Mouse (Mus musculus): ENCODE measurements at regions not wholly inside any gene's neighbourhood (a gene's known extent, or its start where the extent isn't known, plus 50 kb on each side); places are given as distances from the start of the nearest gene placed in this dataset.

DNA sequence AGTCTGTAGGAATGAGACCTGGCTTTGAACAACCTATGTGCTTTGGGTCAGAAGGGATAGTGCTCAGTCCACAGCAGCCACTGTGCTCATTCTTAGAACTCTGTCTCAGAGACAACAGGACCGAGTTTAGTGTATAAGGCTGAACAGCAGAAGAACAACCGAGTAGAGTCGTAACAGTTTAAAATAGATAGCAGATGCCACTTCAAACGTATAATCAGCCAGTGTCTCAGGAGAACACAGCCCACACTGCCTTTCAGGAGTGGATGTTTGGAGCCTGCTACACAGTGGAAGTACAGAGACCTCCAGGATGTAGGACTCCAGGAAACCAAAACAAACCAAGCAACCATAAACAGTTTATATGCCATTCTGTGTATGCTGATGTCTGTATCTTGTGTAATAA lies 99.0 kb upstream of the Opcml start:
- TF ChIP-seq POLR2A (IDR thresholded peaks at IDR 0.05; ENCODE audit: control insufficient read depth in 1 of 2, insufficient read depth in 1 of 2, low read depth in 1 of 2, low read length in 2 of 2, poor library complexity in 1 of 2) (no peak), ZC3H11A (IDR thresholded peaks at IDR 0.05; ENCODE audit: low read depth, low read length) (no peak), CHD2 (IDR thresholded peaks at IDR 0.05; ENCODE audit: low read length) (no peak)
